Mouse (Mus musculus) cerebellum, postnatal 25 days (tissue): ENCODE results near the gene Orai3.
A peak's percentile ranks its signal among the peaks of the same experiment; 100 is the strongest.

Source experiments
- DNase-seq, 2 experiments: peaks; one replicate each; pipeline ENCODE4 v3.0.0; 2021; ENCODE audit warnings: mixed read lengths in 2 of 2

The Orai3 gene

DNA sequence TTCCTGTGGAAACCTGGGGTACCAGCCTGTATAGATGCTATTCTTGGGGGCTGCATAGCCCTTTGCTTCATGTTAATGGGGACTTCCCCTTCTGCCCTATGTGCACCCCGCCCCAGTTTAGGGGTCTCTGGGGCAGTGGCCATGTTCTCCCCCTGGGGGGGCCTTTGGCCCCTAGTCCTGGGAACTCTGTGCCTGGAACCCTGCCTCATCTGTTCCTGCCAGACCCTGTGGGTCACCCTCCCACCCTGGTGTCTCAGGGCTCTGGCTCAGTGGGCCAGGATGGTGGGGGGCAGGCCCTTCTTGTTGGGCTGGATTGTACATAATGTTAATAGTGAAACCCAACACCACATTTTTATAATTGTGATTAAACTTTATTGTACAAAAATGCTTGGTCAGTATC, 30.1 kb downstream of the Orai3 start:
- DNase-seq: peak; percentile 43 to 59

DNA sequence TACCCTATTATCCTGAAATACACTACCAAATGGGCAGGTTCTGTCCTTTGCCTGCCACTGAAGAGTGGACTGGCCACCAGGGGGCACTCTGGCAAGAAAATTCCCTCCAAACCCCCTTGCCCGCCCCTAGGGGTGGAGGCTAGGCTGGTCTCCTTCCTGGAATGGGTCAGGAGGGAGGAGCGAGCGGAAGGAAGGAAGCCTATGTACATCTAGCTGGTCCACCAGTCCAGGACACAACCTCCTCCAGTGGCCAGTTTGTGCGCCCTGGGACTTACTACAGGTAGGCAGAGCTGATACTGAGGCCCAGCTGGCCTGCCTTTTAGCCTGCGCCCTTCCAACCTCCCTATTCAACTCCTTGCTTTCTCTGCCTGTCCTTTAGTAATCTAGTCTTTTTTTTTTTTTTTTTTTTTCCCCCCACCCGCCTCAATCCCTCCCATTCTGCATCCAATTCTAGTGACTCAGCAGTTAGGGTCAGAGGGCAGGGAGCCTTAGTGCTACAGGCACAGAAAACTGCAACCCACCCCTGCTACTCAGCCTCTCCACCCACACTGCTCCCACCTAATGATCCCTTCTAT, 30.9 kb downstream of the Orai3 start, which contains the start of gene Hsd3b7:
TSS of gene Hsd3b7 (plus strand) at position 170 of the 575 bp plus-strand sequence.
- peak; percentile 93 for DNase-seq

DNA sequence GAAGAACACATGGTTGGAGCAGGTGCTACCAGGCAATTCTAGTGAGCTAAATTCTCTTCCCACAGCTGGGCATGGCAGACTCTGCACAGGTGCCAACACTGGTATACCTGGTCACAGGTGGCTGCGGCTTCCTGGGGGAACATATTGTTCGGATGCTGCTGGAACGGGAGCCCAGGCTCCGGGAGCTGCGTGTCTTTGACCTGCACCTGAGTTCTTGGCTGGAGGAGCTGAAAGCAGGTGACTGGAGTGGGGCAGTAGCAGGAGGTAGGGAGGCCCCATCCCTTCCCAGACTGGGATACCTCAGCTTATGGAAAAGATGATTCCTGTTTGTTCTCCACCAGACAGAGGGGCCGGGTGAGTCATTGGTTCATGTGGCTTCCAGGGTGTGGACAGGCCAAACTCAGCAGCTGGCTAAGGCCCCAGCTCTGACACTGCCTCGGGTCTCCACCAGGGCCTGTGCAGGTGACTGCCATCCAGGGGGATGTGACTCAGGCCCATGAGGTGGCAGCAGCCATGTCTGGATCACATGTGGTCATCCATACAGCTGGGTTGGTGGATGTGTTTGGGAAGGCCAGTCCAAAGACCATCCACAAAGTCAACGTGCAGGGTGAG, 31.5 kb downstream of the Orai3 start:
- peak; percentile 63 to 64 for DNase-seq

DNA sequence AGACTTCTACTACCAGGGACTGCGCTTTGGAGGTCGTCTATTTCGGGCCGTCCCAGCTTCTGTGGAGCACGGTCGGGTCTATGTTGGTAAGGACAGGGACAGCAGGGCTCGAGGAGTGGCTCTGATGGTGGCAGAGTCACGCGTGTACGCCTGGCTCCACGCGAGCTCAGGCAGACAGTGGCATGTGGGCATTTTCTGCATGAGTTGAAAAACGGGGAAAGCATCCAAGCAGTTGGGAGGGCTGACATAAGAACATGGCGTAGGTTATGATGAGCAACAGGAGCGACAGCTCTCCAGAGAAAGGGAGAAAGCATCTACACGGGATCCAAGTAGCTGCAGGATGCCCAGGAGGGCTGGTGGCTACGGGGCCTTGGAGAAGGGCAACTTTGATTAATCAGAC, 32.7 kb downstream of the Orai3 start:
- peak; percentile 87 to 88 for DNase-seq

DNA sequence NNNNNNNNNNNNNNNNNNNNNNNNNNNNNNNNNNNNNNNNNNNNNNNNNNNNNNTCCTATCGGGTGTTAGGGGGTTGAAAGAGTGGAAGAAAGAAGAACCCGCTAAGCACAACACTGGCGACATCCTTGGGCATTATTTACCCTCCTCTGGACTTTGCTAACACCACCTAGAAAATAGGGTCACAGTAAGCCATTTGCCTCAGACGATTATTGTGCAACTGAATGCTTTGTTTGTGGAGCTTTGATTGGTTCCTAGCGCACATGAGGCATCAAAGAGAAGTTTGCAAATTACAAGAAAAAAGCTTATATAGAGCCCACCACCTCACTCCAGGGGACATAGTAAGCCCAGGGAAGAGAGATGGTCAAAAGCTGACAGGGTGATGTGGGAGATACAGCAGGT, 39.2 kb downstream of the Orai3 start:
- DNase-seq: no peak

DNA sequence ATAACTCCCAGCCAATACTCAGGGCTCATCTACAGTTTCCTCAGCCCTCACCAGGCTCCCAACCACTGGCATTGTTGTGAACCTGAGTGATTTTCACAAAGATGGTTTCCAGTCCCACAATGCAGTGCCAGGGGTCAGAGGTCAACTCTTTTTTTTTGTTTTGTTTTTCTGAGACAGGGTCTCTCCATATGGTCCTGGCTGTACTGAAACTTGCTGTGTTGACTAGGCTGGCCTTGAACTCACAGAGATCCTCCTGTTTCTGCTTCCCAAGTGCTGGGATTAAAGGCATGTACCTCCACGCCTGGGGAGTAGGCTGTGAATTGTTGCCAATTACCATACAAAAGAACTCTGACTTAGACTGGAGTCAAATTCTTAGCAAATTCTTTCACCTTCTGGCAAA, 40.2 kb downstream of the Orai3 start:
- DNase-seq: no peak

DNA sequence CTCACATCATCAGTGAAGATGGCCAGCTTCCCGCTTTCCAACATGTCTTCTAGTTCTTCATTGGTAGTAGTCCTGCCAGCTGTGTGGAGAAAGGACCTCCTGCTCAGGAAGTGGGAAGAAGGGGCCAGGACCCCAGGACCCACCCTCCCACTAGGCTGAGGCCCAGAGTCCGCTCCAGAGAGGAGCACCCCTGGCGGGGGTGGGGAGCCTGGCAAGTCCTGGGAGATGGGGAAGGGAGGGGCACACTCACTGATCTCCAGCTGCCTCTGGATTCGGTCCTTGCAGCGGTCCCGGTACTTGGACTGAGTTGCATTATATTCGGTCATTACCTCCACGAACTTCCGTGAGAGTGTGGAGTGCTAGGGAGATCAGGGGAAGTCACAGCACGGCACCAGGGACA, 41.0 kb downstream of the Orai3 start:
- peak in 1 of 2 experiments; percentile 43 for DNase-seq

DNA sequence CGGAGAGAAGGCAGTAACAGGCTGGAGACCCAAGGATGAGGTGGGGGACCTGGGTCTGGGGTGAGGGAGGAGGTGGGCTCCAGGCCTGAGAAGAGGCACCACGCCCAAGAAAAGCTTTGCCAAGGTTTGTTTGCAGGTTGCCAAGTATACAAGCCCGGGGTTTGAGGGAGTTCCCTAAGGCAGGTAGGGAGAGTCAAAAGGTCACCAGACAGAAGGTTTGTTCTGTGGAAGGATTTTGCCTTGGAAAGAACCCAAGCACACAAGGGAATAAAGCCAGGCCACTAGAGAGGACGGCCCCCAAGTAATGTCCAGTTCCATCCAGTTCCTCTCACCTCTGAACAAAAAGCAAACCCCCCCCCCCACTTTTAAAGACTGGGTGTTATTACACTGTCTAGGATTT, 41.6 kb downstream of the Orai3 start:
- no peak for DNase-seq

DNA sequence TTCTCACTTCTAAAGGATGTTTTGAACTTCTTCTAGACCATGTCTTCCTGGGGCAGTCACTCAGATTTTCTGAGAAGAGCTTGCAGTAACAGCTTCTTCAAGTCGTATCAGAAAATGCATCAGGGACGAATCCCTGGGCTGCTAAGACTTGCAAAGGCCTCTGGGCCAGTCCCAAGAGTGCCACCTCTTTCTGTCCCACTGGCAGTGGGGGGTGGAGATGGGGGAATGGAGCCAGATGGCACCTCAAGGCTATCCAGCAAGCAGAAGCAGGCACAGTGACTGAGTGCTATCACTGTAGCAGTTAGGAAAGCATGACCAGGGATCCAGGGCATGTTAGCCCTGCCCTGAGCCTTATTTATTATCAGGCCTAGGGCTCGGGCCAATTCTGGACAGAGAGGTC, 42.7 kb downstream of the Orai3 start:
- peak; percentile 62 to 75 for DNase-seq

DNA sequence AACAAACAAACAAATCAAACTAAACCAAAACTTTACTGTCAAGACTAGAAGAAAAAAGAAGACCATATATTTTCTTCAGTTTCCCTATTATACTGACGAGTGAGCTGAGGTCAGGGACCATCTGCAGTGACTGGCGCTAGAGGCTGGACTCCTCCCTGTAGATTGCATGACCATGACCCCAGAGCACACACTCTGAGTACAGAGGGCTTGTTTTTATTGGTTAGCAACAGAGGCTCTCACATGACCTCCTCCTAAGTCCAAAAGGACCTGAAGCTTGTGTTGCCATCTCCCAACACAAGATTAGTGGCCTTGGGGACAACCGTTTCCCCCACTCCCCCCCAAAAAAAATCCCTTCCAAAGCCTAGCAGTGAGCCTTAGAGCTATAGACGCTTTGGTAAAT, 44.2 kb downstream of the Orai3 start:
- DNase-seq: no peak

DNA sequence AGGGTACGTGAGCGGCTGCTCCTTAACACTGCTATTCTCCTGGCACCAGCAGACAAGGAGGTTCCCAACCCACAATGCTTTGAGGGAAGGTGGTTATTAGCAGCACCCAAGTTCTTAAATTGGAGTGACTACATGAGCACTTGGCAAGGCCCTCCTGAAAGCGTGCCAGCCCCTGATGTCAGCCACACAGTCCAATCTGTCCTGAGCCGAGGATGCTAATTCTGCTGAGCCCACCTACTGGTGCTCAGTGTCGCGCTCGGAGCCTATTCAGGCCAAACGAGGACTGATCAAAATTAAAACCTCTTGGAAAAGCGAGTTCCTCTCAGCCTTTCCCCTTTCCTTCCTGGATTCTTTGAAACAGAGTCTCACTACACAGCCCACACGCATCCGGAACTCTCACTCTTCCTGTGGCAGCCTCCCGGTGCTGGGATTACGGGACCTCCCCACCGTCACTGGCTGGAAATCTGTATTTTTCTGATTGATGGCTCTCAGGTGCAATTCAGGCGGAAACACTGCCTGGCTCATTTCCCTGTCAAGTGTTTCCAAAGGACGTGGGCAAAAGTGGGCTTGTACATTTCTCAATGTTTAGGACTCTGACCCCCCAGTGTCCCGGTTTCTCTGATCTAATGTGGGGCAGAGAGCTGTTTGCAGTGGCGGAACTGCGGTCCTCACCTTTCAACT, 44.8 kb downstream of the Orai3 start:
- DNase-seq: peak; percentile 98

DNA sequence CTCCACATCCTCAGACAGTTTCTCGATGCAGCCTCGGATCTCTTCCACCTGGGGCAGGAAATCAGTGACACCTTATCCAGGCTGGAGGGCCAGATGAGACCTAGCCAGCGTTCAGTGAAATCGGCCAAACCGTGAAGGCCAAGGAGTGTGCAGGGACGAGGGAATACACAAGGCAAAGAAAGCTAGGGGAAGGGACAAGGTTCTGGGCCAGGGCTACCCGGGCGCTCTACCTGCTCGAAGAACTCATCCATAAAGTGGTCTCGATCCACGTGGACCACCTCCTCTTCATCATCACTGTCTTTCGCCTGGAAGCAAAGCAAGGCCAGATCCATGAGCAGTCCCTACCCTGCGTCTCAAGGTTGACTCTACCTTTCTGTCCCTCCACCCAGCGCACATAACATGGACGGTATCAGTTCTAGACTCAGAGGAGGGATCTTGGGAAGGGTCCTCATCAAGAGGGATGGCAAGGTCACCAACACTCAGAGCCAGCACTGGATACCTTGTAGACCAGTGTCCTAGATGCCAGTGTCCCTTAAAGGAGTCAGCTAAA, 45.6 kb downstream of the Orai3 start:
- peak; percentile 33 to 42 for DNase-seq

DNA sequence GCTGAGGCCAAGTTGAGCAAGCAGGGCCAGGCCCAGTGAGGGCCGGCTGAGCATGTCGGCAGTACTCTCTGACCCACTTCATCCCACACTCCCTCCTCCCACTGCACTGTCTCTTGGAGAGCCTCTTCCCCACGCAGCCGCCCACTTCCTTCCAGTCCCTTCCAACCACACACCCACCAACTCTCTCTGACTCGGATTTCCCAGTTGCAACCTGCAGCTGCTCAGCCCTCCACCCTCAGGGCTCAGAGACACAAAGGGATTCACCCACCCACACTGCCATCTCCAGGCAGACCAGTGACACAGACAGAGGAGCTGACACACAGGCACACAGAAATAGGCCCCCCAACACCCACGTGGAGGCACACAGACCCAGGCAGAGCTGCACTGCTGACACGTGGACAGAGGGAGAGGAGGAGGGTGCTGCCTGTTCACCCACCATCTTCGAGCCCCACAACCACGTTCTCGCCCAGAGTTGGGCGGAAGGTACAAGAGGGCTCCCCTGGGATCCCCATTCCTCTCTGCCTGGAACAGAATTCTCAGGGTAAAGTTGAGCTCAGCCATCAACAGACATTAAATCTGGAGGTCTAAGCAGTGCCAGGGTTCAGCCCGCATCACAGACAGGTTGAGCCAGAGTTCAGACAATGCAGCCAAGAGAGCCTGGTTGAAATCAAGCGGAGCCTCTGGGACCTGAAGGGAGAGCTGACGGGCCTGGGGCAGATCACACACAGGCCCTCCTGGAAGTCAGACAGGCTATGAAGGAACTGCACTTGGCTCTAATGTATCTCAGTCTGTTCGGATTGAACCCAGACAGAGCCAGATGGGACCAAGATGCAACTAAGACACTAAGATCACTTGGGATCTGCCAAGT, 46.6 kb downstream of the Orai3 start:
- peak; percentile 65 to 72 for DNase-seq

DNA sequence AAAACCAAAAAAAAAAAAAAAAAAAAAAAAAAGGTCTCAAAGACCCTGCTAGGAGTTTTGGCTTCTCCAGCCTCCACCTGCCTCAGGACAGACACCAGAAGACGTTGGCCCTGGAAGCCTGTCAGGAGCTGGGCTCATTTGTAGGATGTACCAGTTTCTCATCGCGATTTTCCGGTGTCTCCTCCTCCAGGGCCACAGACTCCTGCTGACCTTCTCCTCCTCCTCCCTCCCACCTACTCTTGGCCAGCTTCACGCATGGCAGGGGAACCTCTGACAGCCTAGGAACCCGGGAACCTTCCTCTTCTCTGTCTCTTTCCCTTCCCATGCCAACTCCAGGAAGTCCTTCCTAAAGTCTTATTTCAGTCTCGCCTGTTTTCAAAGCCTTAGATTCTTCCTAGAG, 47.4 kb downstream of the Orai3 start:
- peak; percentile 47 to 57 for DNase-seq

DNA sequence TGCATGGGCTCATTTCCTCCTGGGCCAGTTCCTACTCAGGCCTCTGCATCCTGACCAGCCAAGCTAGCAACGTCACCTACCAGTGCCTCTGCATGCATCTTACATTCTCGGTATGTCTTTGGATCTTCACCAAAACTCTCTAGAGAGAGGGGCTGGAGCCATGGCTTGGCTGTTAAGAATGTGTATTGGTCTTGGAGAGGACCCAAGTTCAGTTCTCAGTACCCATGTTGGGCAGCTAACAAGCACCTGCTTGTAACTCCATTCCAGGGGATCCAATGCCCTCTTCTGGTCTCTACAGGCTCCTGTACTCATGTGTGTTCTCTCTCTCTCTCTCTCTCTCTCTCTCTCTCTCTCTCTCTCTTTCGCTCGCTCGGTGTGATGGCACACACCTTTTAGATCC, 48.2 kb downstream of the Orai3 start:
- DNase-seq: peak in 1 of 2 experiments; percentile 29

DNA sequence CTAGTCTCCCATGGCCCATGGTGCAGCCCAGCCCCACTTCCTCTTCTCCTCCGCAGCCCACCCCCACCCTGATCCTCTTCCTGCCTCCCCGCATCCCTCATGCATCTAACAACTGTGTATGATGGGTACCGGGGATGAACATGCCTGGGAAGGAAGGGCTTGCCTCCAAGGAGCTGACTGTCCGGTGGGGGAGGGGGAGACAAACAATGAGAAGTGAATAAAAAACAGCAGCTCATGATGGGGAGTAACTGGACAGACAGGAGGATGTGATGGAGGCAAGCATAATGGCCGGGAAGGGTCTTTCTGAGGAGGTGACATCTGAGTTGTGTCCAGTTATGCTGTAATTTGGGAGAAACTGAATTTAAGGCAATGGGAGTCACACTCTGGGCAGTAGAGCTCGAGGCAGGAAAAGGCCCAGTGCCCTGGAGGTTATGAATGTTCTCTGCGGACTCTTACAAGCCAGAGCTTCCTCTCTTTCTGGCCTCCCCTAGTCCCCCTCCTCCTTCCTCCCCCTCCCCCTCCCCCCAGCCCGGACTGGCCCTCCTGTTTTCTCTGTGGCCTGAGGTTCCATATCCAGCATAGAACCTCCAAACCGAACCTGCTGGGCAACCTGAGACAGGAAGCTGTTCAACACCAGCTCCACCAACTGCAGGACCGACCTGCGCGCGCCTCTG, 51.4 kb downstream of the Orai3 start:
- DNase-seq: peak in 1 of 2 experiments; percentile 30

DNA sequence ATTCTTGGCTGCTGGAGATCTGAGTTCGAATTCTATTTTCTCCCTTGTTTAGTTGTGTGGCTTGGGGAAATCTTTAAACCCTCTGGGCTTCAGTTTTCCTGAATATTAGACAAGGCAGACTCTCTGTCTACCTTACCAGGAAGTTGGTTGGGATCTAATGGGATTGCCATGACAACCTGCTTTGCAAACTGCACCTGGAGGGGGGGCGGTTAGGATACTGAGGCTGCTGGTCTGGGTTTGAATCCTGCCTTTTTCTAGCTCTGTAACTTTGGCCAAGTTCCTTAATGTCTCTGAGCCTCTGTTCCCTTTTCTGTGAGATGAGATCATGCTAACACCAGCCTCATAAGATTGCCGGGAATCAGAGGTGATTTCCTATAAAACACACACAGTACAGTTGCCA, 52.9 kb downstream of the Orai3 start:
- DNase-seq: no peak

DNA sequence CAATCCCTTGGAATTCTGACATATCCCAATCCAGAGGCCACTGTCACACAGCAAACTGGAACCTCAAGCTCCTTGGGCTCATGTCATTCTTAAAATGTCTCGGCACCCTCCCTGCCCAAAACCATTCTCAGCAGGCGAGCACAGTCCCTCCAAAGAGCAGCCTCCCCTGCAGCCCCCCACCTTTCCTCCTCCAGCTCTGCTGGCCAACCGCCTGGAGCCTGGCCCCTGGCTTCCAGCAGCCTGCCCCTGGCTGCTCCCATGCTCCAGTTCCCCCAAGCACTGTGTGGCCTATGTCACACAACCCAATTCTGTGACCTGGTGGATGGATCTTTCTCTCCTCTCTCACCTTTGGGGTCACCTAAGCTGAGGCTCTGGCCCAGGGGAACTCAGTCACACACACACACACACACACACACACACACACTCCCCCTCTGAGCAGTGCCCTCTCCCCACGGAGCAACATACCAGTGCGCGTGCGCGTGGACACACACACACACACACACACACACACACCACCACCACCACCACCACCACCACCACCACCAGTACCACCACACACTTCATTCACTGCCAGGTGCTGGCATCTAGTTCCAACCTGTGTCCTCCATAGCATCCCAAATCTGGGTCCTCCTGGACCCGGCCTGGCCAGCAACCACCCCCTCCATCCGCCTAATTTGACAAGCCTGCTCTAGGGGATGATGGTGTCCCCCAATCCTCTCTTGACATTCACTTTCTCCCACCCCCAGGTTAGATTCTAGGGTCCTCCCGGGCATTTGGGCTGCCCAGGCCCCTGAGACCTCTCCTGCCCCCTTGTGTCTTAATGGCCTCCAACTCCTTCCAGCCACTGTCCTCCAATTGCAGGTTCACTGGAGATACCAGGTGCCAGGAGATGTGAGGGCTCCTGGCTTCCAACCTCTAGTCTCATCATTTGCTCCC, 53.9 kb downstream of the Orai3 start:
- DNase-seq: peak; percentile 74 to 76

DNA sequence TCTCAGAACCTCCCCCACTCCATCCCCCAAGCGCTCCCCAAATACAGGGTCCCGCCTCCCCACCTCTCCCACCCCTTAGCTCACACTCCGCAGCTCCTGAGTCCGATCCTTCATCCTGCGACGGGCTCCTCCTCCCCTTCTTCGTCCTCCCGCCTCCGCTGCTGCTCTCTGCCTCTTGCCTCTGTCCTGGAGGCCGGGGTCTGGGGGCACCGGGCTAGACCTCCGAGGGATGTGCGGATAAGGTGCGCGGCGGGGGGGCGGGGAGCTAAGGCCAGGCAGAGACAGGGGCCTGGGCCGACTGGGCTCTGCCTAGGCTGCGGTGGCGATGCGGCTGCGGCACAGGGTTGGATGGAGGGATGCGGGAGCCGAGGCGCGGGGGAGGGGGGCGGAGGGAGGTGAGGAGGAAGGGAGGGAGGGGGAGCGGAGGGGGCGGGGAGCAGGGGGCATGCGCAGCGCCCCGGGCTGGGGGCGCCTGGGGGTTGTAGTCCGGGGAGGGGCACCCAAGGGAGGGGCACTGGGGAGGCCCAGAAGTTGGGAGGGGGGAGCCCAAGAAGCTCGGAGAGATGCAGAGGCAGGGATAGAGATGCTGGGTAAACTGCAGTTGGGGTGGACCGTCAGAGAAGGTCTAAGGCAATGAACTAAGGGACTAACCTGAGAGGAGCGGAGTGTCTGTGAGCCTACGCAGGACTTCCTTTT, 54.7 kb downstream of the Orai3 start, which contains the start of the genes Stx4a and Stx1b:
TSS of gene Stx4a (plus strand) at position 119 of the 696 bp plus-strand sequence.
TSS of gene Stx1b (minus strand) at position 374 of the 696 bp plus-strand sequence.
- peak; percentile 90 to 95 for DNase-seq
